10 mouse cellular contexts compared by ENCODE assay signal in the genomic region with DNA sequence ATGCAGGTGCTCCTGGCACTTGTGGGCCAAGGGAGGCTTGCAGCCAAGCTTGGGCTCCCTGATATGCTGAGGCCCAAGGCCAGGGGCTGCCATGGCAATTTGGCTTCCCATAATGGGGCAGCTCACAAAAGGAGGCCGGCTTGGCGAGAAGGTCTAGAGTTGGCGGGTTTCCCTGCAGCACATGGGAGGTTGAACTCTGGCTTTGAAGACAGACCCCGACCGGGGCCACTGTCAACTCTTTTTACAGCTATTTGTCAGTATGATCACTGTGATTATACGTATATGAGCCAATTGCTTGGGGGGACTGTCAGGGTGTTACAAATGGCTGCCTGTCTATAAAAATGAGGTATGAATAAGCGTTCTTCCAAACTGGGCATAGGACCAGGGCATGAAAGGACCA. TPM values are rescaled to one million over a fixed set of nuclear protein-coding genes. Genes with fewer than 3 reads are reported as not detected.
DNase-seq lines count a peak whose midpoint lies in the region; ATAC-seq and TF ChIP-seq lines count a peak whose summit lies in the region.
"Had no signal": no experiment of that assay in that cellular context is flagged by ENCODE, and none has a peak within 500 bp of the region (broad histone marks: within the 10 kb centered on the region; RNA-seq: fewer than 3 reads in every experiment).

No protein-coding gene starts in this region.

- no peaks in the 10 kb centered on the region for H3K36me3 ChIP-seq in neural tube, embryonic 14.5 days (ENCODE audit: control insufficient read depth, insufficient read depth, low read length)
- peaks cover under 1% of the 10 kb centered on the region; the same call in 1 of the 2 replicates for H3K36me3 ChIP-seq in thymus, adult 2 months (ENCODE audit: control insufficient read depth, insufficient read depth, low read length)
- H3K36me3 ChIP-seq: G1E had no signal

- no peak for TF ChIP-seq CTCF in thymus, adult 2 months (IDR thresholded peaks at IDR 0.05; ENCODE audit: borderline replicate concordance, control insufficient read depth, extremely low read depth, insufficient read depth, low read length, poor library complexity)

- WGBS in neural tube, embryonic 14.5 days = 59% methylated on average over 7 of the region's 7 CpGs
- WGBS in thymus, adult 2 months = 95% methylated on average over 7 of the region's 7 CpGs

- 0 out of 2 replicates have a peak, but pooled peaks have one; percentile 50 for ATAC-seq in neural tube, embryonic 14.5 days (ENCODE audit: low read depth)

- intact Hi-C loops in gastrocnemius, postnatal 36 days (cut with DNase I) = no loop called here

- no peaks in the 10 kb centered on the region for H3K27me3 ChIP-seq in neural tube, embryonic 14.5 days (ENCODE audit: control insufficient read depth, insufficient read depth, low read length)
- H3K27me3 ChIP-seq in thymus, adult 2 months (ENCODE audit: control insufficient read depth, insufficient read depth, low read length) = no peaks in the 10 kb centered on the region

- TF ChIP-seq POLR2A in thymus, adult 2 months (IDR thresholded peaks at IDR 0.05; ENCODE audit: control insufficient read depth, extremely low read depth, insufficient read depth, low read length, poor library complexity) = no peak

- no peak overlapping the region for H3K9ac ChIP-seq in neural tube, embryonic 14.5 days (replicated peaks; ENCODE audit: low read depth, low read length)

- no peak overlapping the region for H3K4me2 ChIP-seq in neural tube, embryonic 14.5 days (ENCODE audit: low read depth, low read length)

- no peak overlapping the region for H3K27ac ChIP-seq in neural tube, embryonic 14.5 days (ENCODE audit: low read depth, low read length)
- H3K27ac ChIP-seq in thymus, adult 2 months (ENCODE audit: control insufficient read depth, insufficient read depth, low read length) = no peak overlapping the region

- H3K9me3 ChIP-seq in neural tube, embryonic 14.5 days (ENCODE audit: control insufficient read depth, low read length) = no peaks in the 10 kb centered on the region

- H3K4me1 ChIP-seq in neural tube, embryonic 14.5 days (ENCODE audit: control insufficient read depth, insufficient read depth, low read length) = peaks cover 20% of the 10 kb centered on the region; the same call in 1 of the 2 replicates
- no peaks in the 10 kb centered on the region for H3K4me1 ChIP-seq in thymus, adult 2 months (replicated peaks; ENCODE audit: control insufficient read depth, insufficient read depth, low read length)

- no peak for DNase-seq in neural tube, embryonic 10.5 days (ENCODE audit: extremely low spot score, low spot score)
- peak; percentile 77 to 78 for DNase-seq in frontal cortex, postnatal 10 days (ENCODE audit: low spot score in 2 of 2)
- DNase-seq in left cerebral cortex, adult 8-10 months (ENCODE audit: low spot score in 2 of 2) = peak; percentile 27 to 70
- no peak for DNase-seq in thymus, adult 2 months
- DNase-seq in gastrocnemius, postnatal 36 days = no peak
- DNase-seq in urinary bladder, postnatal 14 days (ENCODE audit: low spot score) = no peak

- no peak overlapping the region for H3K4me3 ChIP-seq in neural tube, embryonic 14.5 days (ENCODE audit: low read depth, low read length)
- no peak overlapping the region for H3K4me3 ChIP-seq in thymus, adult 2 months (ENCODE audit: control insufficient read depth, insufficient read depth, low read length)

RNA-seq across cellular contexts. Expression of a gene that starts 50.6 kb away (rescaled TPM):
- 8.9 and 9.5 TPM in 2 replicates for polyA plus RNA-seq in neural tube, embryonic 14.5 days (2014; fragmentation: Nextera tagmentation; extraction: Ambion mirVana)
- total RNA-seq in left cerebral cortex, adult 8-10 months (2022) = 10 to 100 TPM; 14.4 to 17.0 (median 15.6) TPM
- polyA plus RNA-seq in thymus, adult 2 months (2012; rRNA removed) = 0.04 and 0.05 TPM in 2 replicates
- total RNA-seq in gastrocnemius, postnatal 36 days (2021) = not detected
- total RNA-seq: G1E; megakaryocyte-erythroid progenitor cell, adult 5-6 weeks had no signal
- polyA plus RNA-seq: G1E; spleen, adult 2 months had no signal

Comparison
In these comparisons a context has a peak if more than half of its experiments do, and no peak if none do; other contexts are left out.
1. DNase-seq: peak in frontal cortex, postnatal 10 days (2 of 2) and left cerebral cortex, adult 8-10 months (2 of 2); none in neural tube, embryonic 10.5 days (single experiment), thymus, adult 2 months (single experiment), gastrocnemius, postnatal 36 days (0 of 2) and urinary bladder, postnatal 14 days (single experiment).
2. RNA of a gene that starts 50.6 kb away (total RNA-seq): 14.4 to 17.0 TPM in left cerebral cortex, adult 8-10 months; not detected in gastrocnemius, postnatal 36 days; every median in the first group is over 10 times any median in the second.